23 mouse cellular contexts compared by ENCODE assay signal in genomic region chr11:100561748-100562147, GRCm38 (mm10). TPM values are rescaled to one million over a fixed set of nuclear protein-coding genes. Genes with fewer than 3 reads are reported as not detected.
DNase-seq lines count a peak whose midpoint lies in the region; ATAC-seq lines count a peak whose summit lies in the region.
"Had no signal": no experiment of that assay in that cellular context is flagged by ENCODE, and none has a peak within 500 bp of the region (broad histone marks: within the 10 kb centered on the region; RNA-seq: fewer than 3 reads in every experiment).

No protein-coding gene starts in this region.

- H3K27ac ChIP-seq in neural tube, embryonic 15.5 days (replicated peaks) = no peak overlapping the region
- H3K27ac ChIP-seq: forebrain, embryonic 10.5 days; forebrain, embryonic 13.5 days; hindbrain, embryonic 12.5 days; hindbrain, embryonic 15.5 days had no signal

- no peaks in the 10 kb centered on the region for H3K27me3 ChIP-seq in neural tube, embryonic 15.5 days (replicated peaks)
- H3K27me3 ChIP-seq: forebrain, embryonic 13.5 days; hindbrain, embryonic 12.5 days; hindbrain, embryonic 15.5 days had no signal

- WGBS in neural tube, embryonic 15.5 days = 65% methylated on average over 5 of the region's 5 CpGs

- H3K9me3 ChIP-seq in neural tube, embryonic 15.5 days (replicated peaks) = no peaks in the 10 kb centered on the region
- H3K9me3 ChIP-seq: forebrain, embryonic 10.5 days; forebrain, embryonic 13.5 days; G1E; hindbrain, embryonic 12.5 days; hindbrain, embryonic 15.5 days had no signal

- H3K4me2 ChIP-seq in neural tube, embryonic 15.5 days = no peak overlapping the region
- H3K4me2 ChIP-seq: forebrain, embryonic 13.5 days; heart, embryonic 11.5 days; hindbrain, embryonic 12.5 days; hindbrain, embryonic 15.5 days had no signal

- no peaks in the 10 kb centered on the region for H3K4me1 ChIP-seq in neural tube, embryonic 15.5 days
- H3K4me1 ChIP-seq: forebrain, embryonic 13.5 days; hindbrain, embryonic 12.5 days; hindbrain, embryonic 15.5 days had no signal

- H3K4me3 ChIP-seq in neural tube, embryonic 15.5 days (replicated peaks) = no peak overlapping the region
- H3K4me3 ChIP-seq: forebrain, embryonic 10.5 days; forebrain, embryonic 13.5 days; hindbrain, embryonic 12.5 days; hindbrain, embryonic 15.5 days had no signal

- no peak overlapping the region for H3K9ac ChIP-seq in neural tube, embryonic 15.5 days (replicated peaks)
- H3K9ac ChIP-seq: forebrain, embryonic 13.5 days; hindbrain, embryonic 12.5 days; hindbrain, embryonic 15.5 days had no signal

- H3K36me3 ChIP-seq in neural tube, embryonic 15.5 days = no peaks in the 10 kb centered on the region
- H3K36me3 ChIP-seq: forebrain, embryonic 10.5 days; G1E; hindbrain, embryonic 12.5 days; hindbrain, embryonic 15.5 days had no signal

- no peak for ATAC-seq in neural tube, embryonic 15.5 days (ENCODE audit: low FRiP score)
- ATAC-seq: CD4-positive, CD25-positive, alpha-beta regulatory T cell, adult 4 months; forebrain, embryonic 13.5 days; forebrain, embryonic 16.5 days; intestine, postnatal 0 days had no signal

- peak; percentile 38 for DNase-seq in adrenal gland, postnatal 10 days
- DNase-seq in adrenal gland, postnatal 4 days (ENCODE audit: low spot score in 2 of 2) = no peak
- peak; percentile 27 for DNase-seq in retina, embryonic 14.5 days (ENCODE audit: low spot score)
- DNase-seq in retina, postnatal 1 day = no peak
- peak; percentile 71 for DNase-seq in Muller cell, postnatal 12 days (ENCODE audit: inconsistent ontology term)
- no peak for DNase-seq in ovary, postnatal 10 days (ENCODE audit: low spot score)
- DNase-seq: adrenal gland, adult 8-10 months; cerebellum, adult 18-20 months; cerebellum, adult 9-10 months; cerebellum, postnatal 14 days; gastrocnemius, postnatal 10 days; heart, adult 11 months had no signal

RNA-seq across cellular contexts. Expression of gene Cnp, which starts 13.0 kb away (rescaled TPM):
- 10 to 100 TPM; 32.9 to 35.7 TPM for total RNA-seq in adrenal gland, postnatal 10 days (2021)
- total RNA-seq in adrenal gland, postnatal 4 days (2021) = 10 to 100 TPM; 49.5 to 51.3 TPM
- polyA plus RNA-seq in neural tube, embryonic 15.5 days (2015; fragmentation: Nextera tagmentation; extraction: Ambion mirVana) = 62.0 and 74.6 TPM in 2 replicates

RNA-seq across cellular contexts. Expression of gene Ttc25, which starts 16.3 kb away (rescaled TPM):
- total RNA-seq in adrenal gland, postnatal 10 days (2021) = 1 to 10 TPM; 1.4 to 1.6 TPM
- 1 to 10 TPM; 2.2 TPM for total RNA-seq in adrenal gland, postnatal 4 days (2021)
- 1.2 and 2.1 TPM in 2 replicates for polyA plus RNA-seq in neural tube, embryonic 15.5 days (2015; fragmentation: Nextera tagmentation; extraction: Ambion mirVana)
- total RNA-seq: hematopoietic stem cell, adult 5-6 weeks had no signal

RNA-seq across cellular contexts. Expression of gene Acly, which starts 33.9 kb away (rescaled TPM):
- total RNA-seq in adrenal gland, postnatal 10 days (2021) = 100 to 1,000 TPM; 380 to 552 TPM
- total RNA-seq in adrenal gland, postnatal 4 days (2021) = 100 to 1,000 TPM; 420 to 464 TPM
- 213 and 218 TPM in 2 replicates for polyA plus RNA-seq in neural tube, embryonic 15.5 days (2015; fragmentation: Nextera tagmentation; extraction: Ambion mirVana)

RNA-seq across cellular contexts. Expression of gene Nkiras2, which starts 57.3 kb away (rescaled TPM):
- total RNA-seq in adrenal gland, postnatal 10 days (2021) = 10 to 100 TPM; 44.9 to 54.3 TPM
- 10 to 100 TPM; 49.5 to 50.0 TPM for total RNA-seq in adrenal gland, postnatal 4 days (2021)
- polyA plus RNA-seq in neural tube, embryonic 15.5 days (2015; fragmentation: Nextera tagmentation; extraction: Ambion mirVana) = 90.1 and 96.3 TPM in 2 replicates

RNA-seq across cellular contexts. Expression of gene Dnajc7, which starts 58.2 kb away (rescaled TPM):
- 100 to 1,000 TPM; 212 to 265 TPM for total RNA-seq in adrenal gland, postnatal 10 days (2021)
- total RNA-seq in adrenal gland, postnatal 4 days (2021) = 100 to 1,000 TPM; 296 to 306 TPM
- polyA plus RNA-seq in neural tube, embryonic 15.5 days (2015; fragmentation: Nextera tagmentation; extraction: Ambion mirVana) = 287 and 298 TPM in 2 replicates

Comparison
In these comparisons a context has a peak if more than half of its experiments do, and no peak if none do; other contexts are left out.
1. DNase-seq: peak in adrenal gland, postnatal 10 days (single experiment), retina, embryonic 14.5 days (single experiment) and Muller cell, postnatal 12 days (single experiment); none in adrenal gland, postnatal 4 days (0 of 2), retina, postnatal 1 day (single experiment) and ovary, postnatal 10 days (single experiment).